Mouse (Mus musculus): ENCODE measurements around the gene Nek2. TPM values are rescaled to one million over a fixed set of nuclear protein-coding genes. Genes with fewer than 3 reads are reported as not detected.

The Nek2 gene
- polyA plus RNA-seq, 1 experiment from 2014 or later, result 10.3 TPM

DNA sequence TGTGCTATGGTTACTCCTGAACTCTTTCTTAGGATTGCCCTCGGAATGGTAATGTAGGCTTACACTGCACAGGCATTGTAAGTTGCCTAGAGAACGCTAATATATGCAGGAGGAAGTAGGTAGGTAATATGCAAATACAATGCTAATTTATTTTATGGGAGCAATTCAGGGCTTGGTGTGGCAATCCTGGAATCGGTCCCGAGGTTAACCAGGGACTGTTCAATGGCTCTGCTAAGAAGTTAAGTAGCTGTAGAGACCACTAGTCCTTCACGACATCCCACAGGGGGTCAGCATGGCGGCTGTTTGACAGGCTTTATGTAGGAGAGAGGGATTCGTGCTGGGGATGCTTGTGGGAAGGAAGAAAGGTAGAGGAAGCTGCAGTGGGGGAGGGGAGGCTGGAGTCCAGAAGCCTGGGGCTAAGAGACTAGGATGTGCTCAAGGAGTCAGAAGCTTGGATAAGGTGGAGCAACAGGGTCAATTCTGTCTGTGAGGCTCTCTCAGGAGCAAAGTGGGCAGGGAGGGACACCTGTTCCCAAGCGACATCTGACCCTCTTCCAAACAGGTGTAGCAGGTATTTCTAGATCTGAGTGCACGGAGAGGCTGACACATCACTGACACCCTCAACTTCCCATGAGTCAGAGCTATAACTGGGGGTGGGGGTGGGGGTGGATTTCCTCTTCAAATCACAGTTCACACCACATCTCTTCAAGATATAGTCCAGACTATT is 19.0 kb upstream of the Nek2 start:
- no peaks in the 10 kb centered on the region; the same call in 1 of the 2 replicates for H3K4me1 ChIP-seq (replicated peaks)
- no peak overlapping the region for H3K27ac ChIP-seq
- H3K4me3 ChIP-seq, result no peak overlapping the region
- 0 out of 2 replicates have a peak, but pooled peaks cover 3% of the 10 kb centered on the region for H3K9me3 ChIP-seq
- no peak for ATAC-seq (ENCODE audit: low FRiP score)
- 65% methylated on average over 9 of the region's 9 CpGs for WGBS
- no peaks in the 10 kb centered on the region for H3K36me3 ChIP-seq
- no peak overlapping the region for H3K4me2 ChIP-seq
- no peaks in the 10 kb centered on the region for H3K27me3 ChIP-seq
- no peak overlapping the region for H3K9ac ChIP-seq

DNA sequence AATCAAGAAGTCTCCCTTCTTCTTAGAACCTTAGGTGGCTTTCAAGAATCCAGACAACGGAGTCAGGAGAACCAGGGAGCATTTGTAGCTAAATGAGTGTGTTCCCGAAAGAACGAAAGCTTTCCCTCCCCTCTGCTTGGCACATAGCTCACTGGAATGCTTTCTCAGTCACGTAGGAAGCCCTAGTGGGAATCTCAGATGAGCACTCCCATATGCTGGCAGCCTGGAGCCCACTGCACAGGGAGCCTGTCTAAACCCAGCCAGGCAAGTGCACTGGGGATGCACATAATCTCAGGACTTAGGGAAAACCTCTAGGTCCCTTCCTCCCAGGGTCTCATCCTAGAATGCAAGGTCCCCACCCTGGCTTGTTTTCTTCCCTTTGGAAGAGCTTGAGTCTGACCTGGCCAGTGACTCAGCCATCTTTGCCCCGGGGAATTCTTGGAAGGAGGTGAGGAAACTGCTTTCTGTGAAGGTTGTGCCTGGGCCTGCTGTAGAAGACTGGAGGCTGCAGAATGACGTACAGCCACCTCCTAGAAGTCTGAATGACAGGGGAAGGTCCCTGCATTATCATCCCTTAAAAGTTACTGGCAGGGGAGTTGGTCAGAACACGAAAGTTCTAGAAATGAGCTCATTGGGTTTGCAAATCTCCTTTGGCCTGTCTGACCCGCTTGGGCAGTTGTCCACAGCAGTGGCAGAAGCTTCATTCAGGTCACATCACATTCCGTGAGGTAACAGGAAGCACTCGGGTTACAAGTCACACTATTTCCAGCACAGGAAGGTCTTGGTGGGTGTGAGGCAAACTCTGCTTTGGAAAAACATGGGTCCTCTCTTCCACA is 18.2 kb upstream of the Nek2 start:
- Histone ChIP-seq H3K9ac (no peak overlapping the region), H3K4me3 (no peak overlapping the region), H3K36me3 (no peaks in the 10 kb centered on the region), H3K9me3 (0 out of 2 replicates have a peak, but pooled peaks cover 3% of the 10 kb centered on the region), H3K4me1 (replicated peaks) (no peaks in the 10 kb centered on the region; the same call in 1 of the 2 replicates), H3K27ac (no peak overlapping the region), H3K27me3 (no peaks in the 10 kb centered on the region), H3K4me2 (no peak overlapping the region)
- no peak for ATAC-seq (ENCODE audit: low FRiP score)
- WGBS, result 81% methylated on average over 10 of the region's 10 CpGs

DNA sequence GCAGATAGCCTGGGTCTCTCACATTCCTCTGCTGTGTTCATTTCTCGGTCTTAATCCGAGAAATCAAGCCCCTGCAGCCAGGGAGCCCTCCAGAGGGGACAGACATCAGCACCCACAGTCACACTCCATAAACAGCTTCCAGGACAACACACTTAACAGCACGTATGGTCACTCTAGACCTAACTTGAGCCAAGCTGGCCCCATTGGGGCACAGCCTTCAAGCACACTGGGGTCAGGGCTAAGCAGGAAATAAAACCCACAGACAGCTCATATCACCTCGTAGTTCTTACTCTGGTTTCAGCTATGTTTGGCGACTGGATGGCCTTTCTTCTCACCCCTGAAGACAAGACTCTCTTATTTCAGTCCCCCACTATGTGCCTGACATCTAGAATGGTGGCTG is 16.5 kb upstream of the Nek2 start:
- H3K36me3 ChIP-seq, result no peaks in the 10 kb centered on the region
- H3K27ac ChIP-seq, result no peak overlapping the region
- no peaks in the 10 kb centered on the region for H3K27me3 ChIP-seq
- no peaks in the 10 kb centered on the region for H3K9me3 ChIP-seq
- no peak overlapping the region for H3K4me2 ChIP-seq
- H3K9ac ChIP-seq, result no peak overlapping the region
- no peak overlapping the region for H3K4me3 ChIP-seq
- no peak for ATAC-seq (ENCODE audit: low FRiP score)
- WGBS, result 81% methylated on average over 5 of the region's 5 CpGs
- H3K4me1 ChIP-seq (replicated peaks), result peaks cover 4% of the 10 kb centered on the region; the same call in 1 of the 2 replicates

DNA sequence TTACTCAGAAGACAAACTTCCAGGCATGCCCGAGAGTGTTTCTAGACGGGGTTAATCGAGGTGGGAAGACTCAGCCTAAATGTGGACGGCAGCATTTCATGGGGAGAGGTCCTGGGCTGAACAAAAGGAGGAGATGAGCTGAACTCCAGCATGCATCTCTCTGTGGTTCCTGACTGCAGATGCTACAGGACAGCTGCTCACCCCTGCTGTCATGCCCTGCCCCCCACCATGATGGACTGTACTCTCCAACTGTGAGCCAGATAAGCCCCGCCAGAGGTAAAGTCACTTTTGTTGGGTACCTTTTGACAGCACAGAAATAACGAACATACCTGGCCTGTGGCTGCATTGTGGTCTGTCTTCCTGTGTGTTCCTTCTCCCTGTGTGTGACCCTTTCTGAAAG is 15.5 kb upstream of the Nek2 start:
- no peak for ATAC-seq (ENCODE audit: low FRiP score)
- 74% methylated on average over 6 of the region's 6 CpGs for WGBS
- no peaks in the 10 kb centered on the region for H3K27me3 ChIP-seq
- peaks cover 4% of the 10 kb centered on the region; the same call in 1 of the 2 replicates for H3K4me1 ChIP-seq (replicated peaks)
- no peak overlapping the region for H3K27ac ChIP-seq
- H3K4me3 ChIP-seq, result no peak overlapping the region
- no peak overlapping the region for H3K4me2 ChIP-seq
- no peak overlapping the region for H3K9ac ChIP-seq
- H3K9me3 ChIP-seq, result no peaks in the 10 kb centered on the region
- no peaks in the 10 kb centered on the region for H3K36me3 ChIP-seq

DNA sequence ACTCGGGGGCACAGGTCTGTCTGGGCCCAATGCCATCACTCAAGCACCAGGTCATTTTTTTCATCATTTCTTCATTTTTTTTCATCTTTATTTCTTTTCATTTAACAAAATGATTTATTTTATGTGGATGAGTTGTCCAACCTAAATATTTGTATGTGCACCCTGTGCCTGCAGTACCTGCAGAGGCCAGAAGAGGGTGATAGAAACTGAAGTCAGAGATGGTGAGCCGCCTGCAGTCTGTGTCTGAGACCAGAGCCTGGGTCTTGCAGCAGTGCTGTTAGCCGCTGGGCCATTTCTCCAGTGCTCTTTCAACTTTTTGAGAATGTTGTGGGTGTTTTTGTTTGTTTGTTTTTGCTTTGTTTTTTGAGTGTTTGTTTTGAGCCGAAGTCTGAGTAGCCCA is 14.5 kb upstream of the Nek2 start:
- WGBS, result 94% methylated on average over 4 of the region's 4 CpGs
- Histone ChIP-seq H3K4me3 (no peak overlapping the region), H3K27ac (no peak overlapping the region), H3K9ac (no peak overlapping the region), H3K9me3 (no peaks in the 10 kb centered on the region), H3K4me2 (no peak overlapping the region), H3K4me1 (replicated peaks) (peaks cover 4% of the 10 kb centered on the region; the same call in 1 of the 2 replicates), H3K36me3 (no peaks in the 10 kb centered on the region), H3K27me3 (no peaks in the 10 kb centered on the region)
- no peak for ATAC-seq (ENCODE audit: low FRiP score)

DNA sequence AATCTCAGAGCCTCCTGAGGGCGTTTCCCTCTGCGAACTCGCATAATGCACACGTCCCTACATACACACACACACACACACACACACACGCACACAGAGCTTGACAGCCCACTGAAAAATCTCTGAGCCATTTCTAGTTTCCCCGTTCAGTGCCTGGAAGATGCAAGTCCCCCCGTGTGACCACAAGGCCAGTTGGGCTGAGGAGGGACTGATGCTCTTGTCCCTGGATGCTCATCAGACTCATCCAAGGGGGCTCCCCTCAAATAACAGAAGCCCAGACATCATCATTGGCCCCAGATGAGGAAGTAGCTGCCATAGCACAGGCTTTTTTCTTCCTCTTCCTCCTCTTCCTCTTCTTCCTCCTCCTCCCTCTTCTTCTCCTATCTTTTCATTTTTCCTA is 13.3 kb upstream of the Nek2 start:
- 91% methylated on average over 7 of the region's 7 CpGs for WGBS

DNA sequence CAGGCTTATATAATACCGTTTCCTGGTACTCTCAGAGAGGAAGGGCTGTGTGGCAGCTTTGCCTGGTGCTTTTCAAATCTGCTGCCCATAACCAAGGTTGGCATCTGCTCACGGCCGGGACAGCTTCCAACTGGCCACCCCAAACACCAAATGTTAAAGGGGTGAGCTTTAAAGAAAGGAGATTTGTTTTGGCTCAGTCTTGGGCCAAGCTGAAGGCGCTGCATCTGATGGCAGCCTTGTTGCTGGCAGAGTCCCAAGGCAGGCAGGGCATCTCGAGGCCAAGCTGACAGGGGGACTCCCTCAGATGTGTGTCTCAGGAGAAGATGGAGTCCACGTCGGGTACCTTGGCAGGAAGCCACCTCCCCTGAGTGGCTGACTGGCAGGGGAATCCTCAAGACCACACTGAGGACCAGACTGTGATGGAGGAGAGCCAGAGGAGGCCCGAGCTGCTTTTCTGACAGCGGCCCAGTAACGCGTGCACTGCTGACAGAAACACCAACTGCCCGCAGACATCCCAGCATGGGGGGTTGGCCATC is 12.5 kb upstream of the Nek2 start:
- Histone ChIP-seq H3K9ac (no peak overlapping the region), H3K4me1 (replicated peaks) (peaks cover 4% of the 10 kb centered on the region; the same call in 1 of the 2 replicates), H3K27me3 (no peaks in the 10 kb centered on the region), H3K9me3 (no peaks in the 10 kb centered on the region), H3K4me3 (no peak overlapping the region), H3K36me3 (no peaks in the 10 kb centered on the region), H3K4me2 (no peak overlapping the region), H3K27ac (no peak overlapping the region)
- peak; percentile 95 for ATAC-seq (ENCODE audit: low FRiP score)
- WGBS, result 66% methylated on average over 12 of the region's 12 CpGs

More for the DNA sequence above, 13.3 kb upstream of the Nek2 start:
- Histone ChIP-seq H3K9me3 (no peaks in the 10 kb centered on the region), H3K36me3 (no peaks in the 10 kb centered on the region), H3K9ac (no peak overlapping the region), H3K4me3 (no peak overlapping the region), H3K4me2 (no peak overlapping the region), H3K27ac (no peak overlapping the region), H3K4me1 (replicated peaks) (peaks cover 4% of the 10 kb centered on the region; the same call in 1 of the 2 replicates), H3K27me3 (no peaks in the 10 kb centered on the region)
- ATAC-seq (ENCODE audit: low FRiP score), result no peak

DNA sequence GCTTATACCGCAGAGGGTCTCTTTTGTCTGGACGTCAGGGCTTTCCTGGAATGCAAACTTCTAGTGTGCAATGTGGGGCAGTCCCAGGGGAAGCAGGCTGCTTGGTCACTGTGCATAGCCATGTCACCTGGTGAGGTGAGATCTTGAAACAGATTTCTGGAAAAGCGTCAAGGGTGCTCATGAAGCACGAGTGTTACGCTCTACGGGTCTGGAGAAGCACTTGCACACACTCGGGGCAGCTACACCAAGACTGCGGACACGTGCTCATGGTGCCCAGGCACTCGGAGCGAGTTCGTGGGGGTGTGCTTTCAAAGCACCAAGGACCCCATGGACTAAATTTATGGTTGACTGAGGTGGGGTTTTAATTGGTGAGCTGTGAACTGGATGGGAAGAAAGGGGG is 9.5 kb upstream of the Nek2 start:
- Histone ChIP-seq H3K9ac (no peak overlapping the region), H3K27ac (no peak overlapping the region), H3K9me3 (no peaks in the 10 kb centered on the region), H3K36me3 (no peaks in the 10 kb centered on the region), H3K4me2 (no peak overlapping the region), H3K27me3 (no peaks in the 10 kb centered on the region), H3K4me3 (no peak overlapping the region), H3K4me1 (replicated peaks) (peaks cover 4% of the 10 kb centered on the region; the same call in 1 of the 2 replicates)
- ATAC-seq (ENCODE audit: low FRiP score), result no peak
- 89% methylated on average over 12 of the region's 12 CpGs for WGBS

DNA sequence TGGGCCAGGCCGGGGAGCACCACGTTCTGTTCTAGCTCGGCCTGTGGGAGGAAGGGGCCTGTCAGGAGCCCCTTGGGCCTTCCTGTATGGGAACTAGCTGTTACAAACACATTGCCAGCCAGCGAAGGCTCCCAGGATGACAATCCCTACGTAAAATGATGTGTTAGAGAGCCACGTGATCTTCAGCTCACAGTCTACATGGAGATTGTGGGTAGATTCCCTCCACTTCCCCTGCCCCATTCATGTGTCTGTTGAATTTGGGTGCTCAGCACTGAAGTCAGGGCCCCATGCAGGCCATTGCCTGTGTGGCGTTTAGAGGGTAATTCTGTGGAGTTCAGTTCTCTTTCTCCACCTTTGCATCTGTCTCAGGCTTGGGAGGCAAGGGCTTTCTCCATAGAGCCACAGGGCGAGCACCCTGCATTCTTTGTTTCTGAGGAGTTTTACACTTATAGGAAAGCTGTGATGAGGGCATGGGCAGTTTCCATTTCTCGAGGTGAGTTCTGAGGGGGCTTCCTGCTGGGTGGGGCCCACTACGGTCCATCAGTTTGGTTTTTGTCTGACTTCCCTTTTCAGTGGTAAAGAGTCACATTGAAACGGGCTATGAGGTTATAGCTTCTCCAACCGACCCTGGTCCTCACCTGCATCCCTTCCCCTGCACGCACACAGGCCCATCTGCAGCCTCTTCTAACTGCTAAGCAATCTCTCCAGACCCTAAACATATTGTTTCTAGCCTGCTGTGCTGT is 8.1 kb upstream of the Nek2 start:
- H3K4me2 ChIP-seq, result no peak overlapping the region
- no peak for ATAC-seq (ENCODE audit: low FRiP score)
- no peak overlapping the region for H3K4me3 ChIP-seq

DNA sequence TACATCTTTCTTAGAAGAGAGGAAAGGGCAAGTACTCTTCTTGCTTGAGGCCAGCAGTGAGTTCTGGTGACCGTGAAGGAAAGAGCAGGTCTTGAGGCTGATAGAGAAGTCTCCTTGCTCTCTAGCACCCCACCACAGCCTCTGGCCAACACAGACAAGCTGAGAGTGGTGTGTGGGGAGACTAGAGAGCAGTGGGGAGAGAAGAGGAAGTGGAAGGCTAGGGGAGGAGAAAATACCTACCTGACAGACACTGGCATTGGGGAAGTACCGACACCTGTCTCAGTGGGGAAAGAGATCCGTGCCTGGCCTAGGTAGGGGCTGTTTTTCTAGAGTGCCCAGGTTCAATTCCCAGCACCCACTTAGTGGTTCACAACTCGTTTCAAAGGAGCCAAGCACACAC is 7.0 kb upstream of the Nek2 start:
- H3K27me3 ChIP-seq, result no peaks in the 10 kb centered on the region
- no peak overlapping the region for H3K9ac ChIP-seq
- no peak for ATAC-seq (ENCODE audit: low FRiP score)
- no peak overlapping the region for H3K27ac ChIP-seq
- no peak overlapping the region for H3K4me2 ChIP-seq
- no peaks in the 10 kb centered on the region for H3K9me3 ChIP-seq
- WGBS, result 88% methylated on average over 4 of the region's 4 CpGs
- no peaks in the 10 kb centered on the region for H3K36me3 ChIP-seq
- no peak overlapping the region for H3K4me3 ChIP-seq
- H3K4me1 ChIP-seq (replicated peaks), result peaks cover 3% of the 10 kb centered on the region; the same call in 1 of the 2 replicates

More for the DNA sequence above, 8.1 kb upstream of the Nek2 start:
- H3K27ac ChIP-seq, result no peak overlapping the region
- H3K9me3 ChIP-seq, result no peaks in the 10 kb centered on the region
- no peaks in the 10 kb centered on the region for H3K27me3 ChIP-seq
- no peaks in the 10 kb centered on the region for H3K36me3 ChIP-seq
- 85% methylated on average over 13 of the region's 13 CpGs for WGBS
- peaks cover 7% of the 10 kb centered on the region for H3K4me1 ChIP-seq (replicated peaks)
- no peak overlapping the region for H3K9ac ChIP-seq

DNA sequence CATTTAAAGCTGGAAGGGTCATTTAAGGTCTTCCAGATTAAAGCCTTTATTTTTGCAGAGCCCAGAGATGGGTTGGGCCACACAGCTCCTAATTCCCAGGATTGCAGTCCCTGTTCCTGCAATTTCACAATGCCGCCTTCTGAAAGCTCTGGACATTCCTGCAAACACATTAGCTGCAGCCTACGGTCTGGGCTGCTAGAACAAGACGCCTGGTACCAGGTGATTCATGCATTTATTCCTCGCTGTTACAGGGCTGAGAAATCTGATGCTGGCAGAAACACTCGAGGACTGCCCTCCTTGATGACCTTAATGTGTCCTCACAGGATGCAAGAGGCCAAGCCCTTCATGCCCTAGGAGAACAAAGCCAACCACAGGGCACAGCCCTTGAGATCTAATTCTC is 6.3 kb upstream of the Nek2 start:
- Histone ChIP-seq H3K9ac (no peak overlapping the region), H3K4me1 (replicated peaks) (peaks cover 3% of the 10 kb centered on the region; the same call in 1 of the 2 replicates), H3K4me2 (no peak overlapping the region), H3K36me3 (no peaks in the 10 kb centered on the region), H3K4me3 (no peak overlapping the region), H3K27ac (no peak overlapping the region), H3K9me3 (no peaks in the 10 kb centered on the region), H3K27me3 (no peaks in the 10 kb centered on the region)
- ATAC-seq (ENCODE audit: low FRiP score), result no peak
- whole genome bisulfite sequencing, result 61% methylated on average over 5 of the region's 5 CpGs

DNA sequence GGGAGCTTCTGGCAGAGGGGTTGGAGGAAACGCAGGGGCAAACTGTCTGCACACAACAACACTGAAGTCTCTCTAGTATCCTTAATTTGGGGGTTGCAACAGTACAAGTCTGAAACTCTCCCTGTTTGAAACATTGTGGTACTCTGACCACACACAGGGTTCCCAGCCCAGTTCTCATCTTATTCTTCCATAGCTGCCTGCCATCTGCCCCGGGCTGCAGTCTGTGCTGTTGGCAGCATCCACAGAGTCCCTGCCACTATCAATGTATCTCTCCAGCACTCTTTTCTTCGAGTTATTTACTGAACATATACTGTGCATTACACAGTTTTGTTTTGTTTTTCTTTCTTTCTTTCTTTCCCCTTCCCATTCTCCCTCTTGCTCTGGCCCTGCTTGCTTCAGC is 4.6 kb upstream of the Nek2 start:
- no peaks in the 10 kb centered on the region for H3K27me3 ChIP-seq
- H3K36me3 ChIP-seq, result no peaks in the 10 kb centered on the region
- H3K4me2 ChIP-seq, result no peak overlapping the region
- no peak for ATAC-seq (ENCODE audit: low FRiP score)
- no peak overlapping the region for H3K27ac ChIP-seq
- peaks cover 9% of the 10 kb centered on the region for H3K4me1 ChIP-seq (replicated peaks)
- no peak overlapping the region for H3K4me3 ChIP-seq
- H3K9ac ChIP-seq, result no peak overlapping the region
- 82% methylated on average over 3 of the region's 3 CpGs for WGBS
- no peaks in the 10 kb centered on the region for H3K9me3 ChIP-seq
